Mouse (Mus musculus) ES-E14 (cell line): ENCODE data around the gene Spata31d1d. TPM values are rescaled to one million over a fixed set of nuclear protein-coding genes. Genes with fewer than 3 reads are reported as not detected.

Experiments used
- DNase-seq: peaks from one replicate; pipeline ENCODE4 v3.0.0-alpha.2; 2013; ENCODE audit warnings: low read depth, low spot score
- H3K27ac ChIP-seq: 2 replicates; pipeline ENCODE4 v1.5.1; 2012; ENCODE audit warnings: low read depth, mild to moderate bottlenecking, low read length, moderate library complexity, mixed read lengths; ENCODE audit not compliant: poor library complexity, insufficient read depth, severe bottlenecking
- H3K36me3 ChIP-seq: 2 replicates; pipeline ENCODE4 v1.6.1; 2012; ENCODE audit warnings: mild to moderate bottlenecking, low read length, moderate library complexity, mixed read lengths; ENCODE audit not compliant: control insufficient read depth, poor library complexity, insufficient read depth, severe bottlenecking
- H3K4me1 ChIP-seq, 2 experiments: fragments of 150-350 bp in 1 of 2; sonication (generic) in 1 of 2; 2 replicates each; pipeline ENCODE4 v1.6.1; 2012; ENCODE audit warnings: low read length in 2 of 2, mild to moderate bottlenecking in 1 of 2, mixed read lengths in 1 of 2; ENCODE audit not compliant: control insufficient read depth in 2 of 2, insufficient read depth in 2 of 2, poor library complexity in 1 of 2
- H3K4me3 ChIP-seq, 2 experiments: fragments of 150-350 bp in 1 of 2; sonication (generic) in 1 of 2; 2 replicates each; pipeline ENCODE4 v1.5.1; 2012; ENCODE audit warnings: low read length in 2 of 2, low read depth in 1 of 2, mild to moderate bottlenecking in 1 of 2, mixed read lengths in 1 of 2; ENCODE audit not compliant: insufficient read depth in 1 of 2, poor library complexity in 1 of 2, severe bottlenecking in 1 of 2
- H3K9ac ChIP-seq: 2 replicates; pipeline ENCODE4 v1.6.1; 2012; ENCODE audit warnings: low read depth, mild to moderate bottlenecking, low read length, mixed read lengths; ENCODE audit not compliant: poor library complexity, insufficient read depth, severe bottlenecking
- H3K9me3 ChIP-seq: fragments of 150-350 bp; sonication (generic); 2 replicates; pipeline ENCODE4 v1.6.1; 2012; ENCODE audit warnings: low read depth, mild to moderate bottlenecking, low read length; ENCODE audit not compliant: control insufficient read depth, insufficient read depth
- CHD2 ChIP-seq: IDR thresholded peaks from 2 replicates; pipeline ENCODE4 v1.6.1; 2014; ENCODE audit warnings: mild to moderate bottlenecking, low read depth, low read length, inconsistent platforms
- HCFC1 ChIP-seq: IDR thresholded peaks from 2 replicates; pipeline ENCODE4 v1.6.1; 2012; ENCODE audit warnings: low read length, inconsistent platforms, borderline replicate concordance; ENCODE audit not compliant: insufficient read depth
- MAFK ChIP-seq: IDR thresholded peaks from 2 replicates; pipeline ENCODE4 v1.6.1; 2014; ENCODE audit warnings: mild to moderate bottlenecking, low read depth, low read length, inconsistent platforms; ENCODE audit not compliant: insufficient read depth
- ZC3H11A ChIP-seq: IDR thresholded peaks from 2 replicates; pipeline ENCODE4 v1.6.1; 2012; ENCODE audit warnings: low read depth, mild to moderate bottlenecking, inconsistent platforms, low read length, borderline replicate concordance
- ZNF384 ChIP-seq: IDR thresholded peaks from 2 replicates; pipeline ENCODE4 v1.6.1; 2012; ENCODE audit warnings: low read depth, low read length, inconsistent platforms
- in situ Hi-C, 2 experiments: fragments of 600-800 bp; cut with MboI; formaldehyde crosslinking; loops; one replicate each; pipeline ENCODE4 v1.15.1; 2025; ENCODE audit warnings: low sequenced_read_pairs in 2 of 2, inconsistent platforms in 1 of 2; ENCODE audit not compliant: unreplicated experiment in 2 of 2
- total RNA-seq: library from RNA; depleted of rRNA; stranded (reverse); fragments of 300-350 nt; gene quantifications from 2 replicates; pipeline ENCODE4 v1.2.3, GENCODE M21; 2012

The Spata31d1d gene
- total RNA-seq, 1 experiment, result 0.18 TPM

- Histone ChIP-seq H3K36me3 (peaks cover 16% of the 10 kb centered on the region; the same call in 1 of the 2 replicates), H3K4me3 (peak overlapping the region in 1 of 2 experiments; percentile 93; a peak in 2 of 4 replicates), H3K9me3 (no peaks in the 10 kb centered on the region), H3K9ac (peak overlapping the region; percentile 45; the same call in 1 of the 2 replicates), H3K27ac (no peak overlapping the region), H3K4me1 (peaks cover 7 to 17% of the 10 kb centered on the region in 2 experiments)
- TF ChIP-seq CHD2 (no peak), ZNF384 (0 out of 2 replicates have a peak, but pooled peaks have one; percentile 36), ZC3H11A (no peak)
- in situ Hi-C loops, result no loop called here
- DNase-seq, result no peak
Observed at GRCm38 (mm10) chr13:59770847-59771246, 39.3 kb upstream of the Spata31d1d start.

GRCm38 (mm10) chr13:59770164-59770562, 38.6 kb upstream of the Spata31d1d start:
- peaks cover 7 to 17% of the 10 kb centered on the region in 2 experiments for H3K4me1 ChIP-seq
- peak overlapping the region; percentile 94 for H3K9ac ChIP-seq
- no peaks in the 10 kb centered on the region for H3K9me3 ChIP-seq
- in situ Hi-C loops, result no loop called here
- peaks cover 14% of the 10 kb centered on the region; the same call in 1 of the 2 replicates for H3K36me3 ChIP-seq
- peak; percentile 83 for DNase-seq
- TF ChIP-seq ZC3H11A (no peak), CHD2 (peak; percentile 9; the same call in 1 of the 2 replicates), MAFK (no peak)
- peak overlapping the region; percentile 82 to 93 for H3K4me3 ChIP-seq
- H3K27ac ChIP-seq, result peak overlapping the region; percentile 98

DNA sequence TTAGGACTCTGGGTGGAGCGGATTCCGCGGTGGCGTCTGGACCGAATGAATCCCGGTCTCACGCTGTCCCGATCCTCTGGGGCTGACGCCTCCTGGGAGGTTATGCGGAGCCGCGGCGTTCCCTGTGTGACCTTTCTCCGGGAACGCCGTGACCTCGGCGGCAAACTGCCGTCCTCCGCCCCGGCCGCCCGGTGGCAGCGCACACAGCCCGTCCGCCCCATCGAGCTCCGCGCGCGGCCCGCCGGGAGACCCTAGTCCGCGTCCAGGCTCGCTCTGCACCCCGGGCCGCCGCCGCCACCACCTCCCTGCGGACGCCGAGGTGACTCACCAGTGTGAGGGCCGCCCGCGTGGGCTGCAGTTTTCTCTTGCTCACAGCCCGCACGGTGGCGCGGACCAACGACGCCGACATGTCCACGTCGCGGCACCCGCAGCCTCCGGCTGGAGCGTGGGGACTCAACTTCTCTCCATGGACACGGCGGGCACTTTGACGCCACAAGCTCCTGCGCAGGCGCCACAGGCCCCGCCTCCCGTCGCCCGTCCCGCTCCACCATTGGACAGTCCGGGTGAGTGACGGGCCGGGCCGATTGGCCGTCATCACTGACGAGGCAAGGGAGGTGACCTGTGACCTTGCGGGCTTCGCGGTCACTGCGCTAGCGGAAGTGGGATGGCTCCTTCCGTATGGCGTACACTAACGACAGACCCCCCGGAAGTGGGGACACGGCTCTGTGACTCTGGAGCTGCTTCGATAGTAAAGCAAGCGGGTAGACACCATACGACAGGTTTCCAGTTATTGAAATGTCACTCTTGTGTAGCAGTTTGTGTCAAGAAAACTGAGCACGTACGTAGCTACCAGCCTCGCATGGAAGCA, 38.0 kb upstream of the Spata31d1d start, which contains the start of gene Isca1:
Gene Isca1, minus strand, starts transcription at position 515 of the 868 bp plus-strand sequence.
- peaks cover 13% of the 10 kb centered on the region; the same call in 1 of the 2 replicates for H3K36me3 ChIP-seq
- in situ Hi-C loops, result no loop called here

GRCm38 (mm10) chr13:59768531-59768930, 37.0 kb upstream of the Spata31d1d start:
- Histone ChIP-seq H3K9me3 (no peaks in the 10 kb centered on the region), H3K9ac (peak overlapping the region; percentile 42; the same call in 1 of the 2 replicates), H3K4me3 (peak overlapping the region; percentile 93 to 98), H3K4me1 (peaks cover 7 to 18% of the 10 kb centered on the region in 2 experiments), H3K36me3 (peaks cover 15% of the 10 kb centered on the region; the same call in 1 of the 2 replicates), H3K27ac (no peak overlapping the region)
- DNase-seq, result no peak
- TF ChIP-seq CHD2 (no peak), HCFC1 (no peak), MAFK (no peak), ZNF384 (no peak), ZC3H11A (no peak)
- in situ Hi-C loops, result no loop called here

More for the DNA sequence above, 38.0 kb upstream of the Spata31d1d start, which contains the start of gene Isca1:
- peak; percentile 90 for DNase-seq
- Histone ChIP-seq H3K9me3 (no peaks in the 10 kb centered on the region), H3K4me1 (peaks cover 7 to 17% of the 10 kb centered on the region in 2 experiments), H3K9ac (peak within 1 kb of the TSS; percentile 95), H3K4me3 (peak within 1 kb of the TSS; percentile 93 to 98), H3K27ac (peak within 1 kb of the TSS; percentile 98)
- TF ChIP-seq ZC3H11A (no peak), ZNF384 (no peak), CHD2 (0 out of 2 replicates have a peak, but pooled peaks have one; percentile 32), MAFK (no peak), HCFC1 (peak; percentile 14; the same call in 1 of the 2 replicates)
